Mouse (Mus musculus) stomach, postnatal 0 days (tissue): ENCODE data around the gene Kif2c. TPM values are rescaled to one million over a fixed set of nuclear protein-coding genes. Genes with fewer than 3 reads are reported as not detected.

Experiments used
- ATAC-seq: fragments of 200-750 bp; cut with Nextera tagmentation; 2 replicates; pipeline ENCODE4 v1.8.0; 2017; ENCODE audit not compliant: low FRiP score, low TSS enrichment
- DNase-seq: peaks from one replicate; pipeline ENCODE4 v3.0.0-alpha.2; 2016; ENCODE audit warnings: low spot score
- H3K27ac ChIP-seq: fragments of 300-500 bp; sonication (generic); replicated peaks from 2 replicates; pipeline ENCODE4 v1.5.1; 2014; ENCODE audit warnings: mild to moderate bottlenecking, control low read depth
- H3K27me3 ChIP-seq: fragments of 300-500 bp; sonication (generic); 2 replicates; pipeline ENCODE4 v1.6.1; 2014; ENCODE audit warnings: low read length; ENCODE audit not compliant: control insufficient read depth, insufficient read depth
- H3K36me3 ChIP-seq: fragments of 300-500 bp; sonication (generic); 2 replicates; pipeline ENCODE4 v1.6.1; 2014; ENCODE audit warnings: low read length, mixed read lengths; ENCODE audit not compliant: control insufficient read depth, insufficient read depth
- H3K4me1 ChIP-seq: fragments of 300-500 bp; sonication (generic); replicated peaks from 2 replicates; pipeline ENCODE4 v1.6.1; 2014; ENCODE audit warnings: antibody characterized with exemption; ENCODE audit not compliant: control insufficient read depth, insufficient read depth
- H3K4me2 ChIP-seq: fragments of 300-500 bp; sonication (generic); replicated peaks from 2 replicates; pipeline ENCODE4 v1.6.1; 2014; ENCODE audit warnings: low read depth, mild to moderate bottlenecking, control low read depth, moderate library complexity
- H3K4me3 ChIP-seq: fragments of 300-500 bp; sonication (generic); 2 replicates; pipeline ENCODE4 v1.5.1; 2014; ENCODE audit warnings: low read depth, low read length, control low read depth
- H3K9ac ChIP-seq: fragments of 300-500 bp; sonication (generic); 2 replicates; pipeline ENCODE4 v1.6.1; 2014; ENCODE audit warnings: mild to moderate bottlenecking, low read length, control low read depth, mixed read lengths
- H3K9me3 ChIP-seq: fragments of 300-500 bp; sonication (generic); 2 replicates; pipeline ENCODE4 v1.6.1; 2016; ENCODE audit warnings: low read length; ENCODE audit not compliant: control insufficient read depth
- CTCF ChIP-seq: IDR thresholded peaks from 2 replicates; pipeline ENCODE4 v1.5.1; 2016; ENCODE audit warnings: antibody characterized with exemption, low read depth, mild to moderate bottlenecking, moderate library complexity
- EP300 ChIP-seq: optimal IDR thresholded peaks from 2 replicates; pipeline ENCODE3; 2016; ENCODE audit warnings: antibody characterized with exemption
- WGBS: fragments of 180-500 bp; shearing (Covaris S2); extraction: QIAGEN DNeasy Blood & Tissue Kit; methylation state at CpG from one replicate; pipeline ENCODE4 v1.1.7; 2014; 5-methylcytosine and 5-hydroxymethylcytosine counted together
- polyA plus RNA-seq: library from polyadenylated mRNA; unstranded; fragments of >200 nt; fragmentation: Nextera tagmentation; extraction: Ambion mirVana; gene quantifications from 2 replicates; pipeline ENCODE4 v1.2.1, GENCODE M21; 2015

Gene Kif2c
- polyA plus RNA-seq, 1 experiment from 2014 or later, result 11.5 TPM

- Histone ChIP-seq H3K9ac (no peak overlapping the region), H3K4me3 (no peak overlapping the region), H3K27ac (no peak overlapping the region), H3K9me3 (no peaks in the 10 kb centered on the region), H3K27me3 (no peaks in the 10 kb centered on the region), H3K4me2 (no peak overlapping the region), H3K36me3 (peaks cover 23% of the 10 kb centered on the region), H3K4me1 (peaks cover 2% of the 10 kb centered on the region; the same call in 1 of the 2 replicates)
- TF ChIP-seq CTCF (no peak), EP300 (no peak)
- DNase-seq (no peak), ATAC-seq (no peak)
- WGBS, result 71% methylated on average over 1 of the region's 1 CpGs
These were observed 31.0 kb downstream of the Kif2c start for GRCm38 (mm10) chr4:117151416-117151815.

- no peaks in the 10 kb centered on the region for H3K9me3 ChIP-seq
- peaks cover 23% of the 10 kb centered on the region for H3K36me3 ChIP-seq
- H3K4me1 ChIP-seq, result peaks cover 2% of the 10 kb centered on the region; the same call in 1 of the 2 replicates
- H3K4me2 ChIP-seq, result no peak overlapping the region
- no peaks in the 10 kb centered on the region for H3K27me3 ChIP-seq
- 86% methylated on average over 6 of the region's 6 CpGs for WGBS
- no peak overlapping the region for H3K9ac ChIP-seq
- no peak for ATAC-seq
- H3K27ac ChIP-seq, result no peak overlapping the region
- TF ChIP-seq CTCF (no peak), EP300 (no peak)
- DNase-seq, result no peak
- H3K4me3 ChIP-seq, result no peak overlapping the region
These were observed 32.2 kb downstream of the Kif2c start for GRCm38 (mm10) chr4:117150212-117150733.

- H3K4me1 ChIP-seq, result peaks cover under 1% of the 10 kb centered on the region; the same call in 1 of the 2 replicates
- no peak overlapping the region for H3K9ac ChIP-seq
- peaks cover 23% of the 10 kb centered on the region for H3K36me3 ChIP-seq
- no peak overlapping the region for H3K27ac ChIP-seq
- H3K4me2 ChIP-seq, result no peak overlapping the region
- ATAC-seq (no peak), DNase-seq (no peak)
- WGBS, result 72% methylated on average over 6 of the region's 6 CpGs
- no peaks in the 10 kb centered on the region for H3K27me3 ChIP-seq
- TF ChIP-seq CTCF, result peak; percentile 19; the same call in 1 of the 2 replicates
- TF ChIP-seq EP300, result no peak
- H3K4me3 ChIP-seq, result no peak overlapping the region
- H3K9me3 ChIP-seq, result no peaks in the 10 kb centered on the region
These were observed 32.9 kb downstream of the Kif2c start for GRCm38 (mm10) chr4:117149291-117150211.

GRCm38 (mm10) chr4:117148815-117149214 lies 33.6 kb downstream of the Kif2c start:
- no peak overlapping the region for H3K4me2 ChIP-seq
- TF ChIP-seq EP300, result no peak
- TF ChIP-seq CTCF, result no peak
- ATAC-seq (no peak), DNase-seq (no peak)
- no peak overlapping the region for H3K4me3 ChIP-seq
- H3K27me3 ChIP-seq, result no peaks in the 10 kb centered on the region
- 63% methylated on average over 24 of the region's 24 CpGs for WGBS
- H3K27ac ChIP-seq, result no peak overlapping the region
- H3K9me3 ChIP-seq, result no peaks in the 10 kb centered on the region
- peaks cover 23% of the 10 kb centered on the region for H3K36me3 ChIP-seq
- no peak overlapping the region for H3K9ac ChIP-seq
- no peaks in the 10 kb centered on the region; the same call in 1 of the 2 replicates for H3K4me1 ChIP-seq

- WGBS, result 68% methylated on average over 18 of the region's 18 CpGs
- H3K4me3 ChIP-seq, result no peak overlapping the region
- H3K9me3 ChIP-seq, result no peaks in the 10 kb centered on the region
- peaks cover 20% of the 10 kb centered on the region for H3K36me3 ChIP-seq
- H3K4me2 ChIP-seq, result no peak overlapping the region
- H3K27ac ChIP-seq, result no peak overlapping the region
- H3K4me1 ChIP-seq, result no peaks in the 10 kb centered on the region; the same call in 1 of the 2 replicates
- ATAC-seq (no peak), DNase-seq (no peak)
- H3K9ac ChIP-seq, result no peak overlapping the region
- TF ChIP-seq EP300 (no peak), CTCF (no peak)
- H3K27me3 ChIP-seq, result no peaks in the 10 kb centered on the region
These were observed 34.3 kb downstream of the Kif2c start for GRCm38 (mm10) chr4:117148047-117148713.
